Mouse (Mus musculus): ENCODE data around the gene Lin7c.

- no peak for TF ChIP-seq POLR2A (IDR thresholded peaks at IDR 0.05; ENCODE audit: low read depth, low read length)
- TF ChIP-seq CTCF (IDR thresholded peaks at IDR 0.05; ENCODE audit: extremely low read depth, insufficient read depth, insufficient read length, insufficient replicate concordance): no peak
Measured at GRCm38 (mm10) chr2:109936410-109936755, 45.7 kb downstream of the Lin7c start.
